Mouse (Mus musculus) CH12F3 (cell line): Measurements from ENCODE around the gene Smc6.

Experiments used
- in situ Hi-C: fragments of 300-500 bp; cut with MboI; formaldehyde crosslinking; loops from 2 replicates; pipeline ENCODE4 v1.14.3; 2020; ENCODE audit warnings: low sequenced_read_pairs

The Smc6 gene

GRCm38 (mm10) chr12:11279886-11280285 lies 14.2 kb downstream of the Smc6 start:
- in situ Hi-C loops: no loop called here

DNA sequence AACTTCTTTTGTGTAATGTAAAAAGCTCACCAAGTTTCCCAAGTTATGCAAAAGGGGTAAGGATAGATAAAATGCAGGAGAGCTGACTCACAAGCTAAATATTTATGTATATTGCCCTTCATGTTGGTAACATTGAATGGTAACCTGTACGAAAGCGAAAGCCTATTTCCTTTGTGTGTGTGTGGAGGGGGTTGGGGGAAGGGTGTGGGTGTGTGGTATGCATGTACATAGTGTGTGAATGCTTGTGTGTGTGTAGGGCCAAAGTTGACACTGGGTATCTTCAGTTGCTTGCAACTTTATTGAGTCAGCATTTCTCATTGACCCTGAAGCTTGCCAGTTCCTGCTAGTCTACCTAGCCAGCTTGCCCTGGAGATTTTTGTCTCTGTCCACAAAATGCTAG lies 15.9 kb downstream of the Smc6 start:
- in situ Hi-C loops: no loop called here

DNA sequence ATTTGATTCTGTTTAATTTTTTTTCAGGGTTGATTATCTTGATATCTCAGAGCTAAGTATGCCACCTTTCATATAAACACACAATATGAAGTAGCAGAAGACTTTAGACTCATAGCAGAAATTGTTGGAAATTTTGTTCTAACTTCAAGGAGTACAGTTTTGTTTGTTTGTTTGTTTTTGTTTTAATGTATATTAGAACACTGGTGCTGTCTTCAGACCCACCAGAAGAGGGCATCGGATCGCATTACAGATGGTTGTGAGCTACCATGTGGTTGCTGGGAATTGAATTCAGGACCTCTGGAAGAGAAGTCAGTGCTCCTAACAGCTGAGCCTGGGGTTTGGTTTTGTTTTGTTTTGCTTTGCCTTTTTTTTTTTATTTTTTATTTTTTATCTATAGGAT lies 20.7 kb downstream of the Smc6 start:
- in situ Hi-C loops: no loop called here

- in situ Hi-C loops: no loop called here
Measured at GRCm38 (mm10) chr12:11300858-11301257, 35.2 kb downstream of the Smc6 start.

DNA sequence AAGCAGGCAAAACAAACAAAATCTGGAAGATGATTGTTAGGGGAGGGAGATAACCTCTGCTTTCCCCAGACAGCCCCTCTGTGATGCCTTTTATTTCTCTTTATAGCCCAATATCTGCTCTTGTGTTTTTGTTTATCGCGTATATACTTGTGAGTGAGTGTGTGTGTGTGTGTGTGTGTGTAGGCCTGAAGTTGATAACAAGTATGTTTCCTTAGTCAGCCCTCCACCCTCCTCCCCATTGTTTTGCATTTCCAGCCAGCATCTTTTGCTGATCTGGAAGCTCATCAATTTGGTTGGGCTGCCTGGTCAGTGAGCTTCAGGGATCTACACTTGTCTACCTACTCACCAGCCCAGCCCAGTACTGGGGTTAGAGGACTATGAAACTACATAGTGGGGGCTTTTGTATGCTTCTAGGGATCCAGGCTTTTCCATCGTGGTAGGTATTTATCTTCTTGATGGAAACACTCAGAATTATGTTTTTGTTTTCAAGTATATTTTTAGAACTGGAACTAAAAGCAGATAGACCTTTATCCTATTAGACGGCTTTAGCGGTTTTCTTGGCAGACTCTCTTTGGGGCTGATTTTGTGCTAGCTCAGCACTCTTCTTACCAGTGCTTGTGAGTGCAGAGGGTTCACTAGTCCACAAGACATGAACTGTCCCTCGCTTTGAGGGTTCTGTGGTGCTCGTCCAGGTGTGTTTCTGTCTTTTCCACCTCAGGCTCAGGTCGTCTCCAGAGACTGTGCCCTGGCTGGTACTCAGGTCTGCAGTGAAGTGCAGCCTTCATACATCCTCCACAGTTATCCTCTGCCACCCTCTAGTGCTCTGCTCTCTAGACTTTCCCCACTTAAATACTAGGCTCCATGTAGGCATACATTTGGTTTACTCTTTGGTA lies 41.3 kb downstream of the Smc6 start:
- in situ Hi-C loops: no loop called here

- in situ Hi-C loops: no loop called here
Measured at GRCm38 (mm10) chr12:11311106-11311505, 45.4 kb downstream of the Smc6 start.

DNA sequence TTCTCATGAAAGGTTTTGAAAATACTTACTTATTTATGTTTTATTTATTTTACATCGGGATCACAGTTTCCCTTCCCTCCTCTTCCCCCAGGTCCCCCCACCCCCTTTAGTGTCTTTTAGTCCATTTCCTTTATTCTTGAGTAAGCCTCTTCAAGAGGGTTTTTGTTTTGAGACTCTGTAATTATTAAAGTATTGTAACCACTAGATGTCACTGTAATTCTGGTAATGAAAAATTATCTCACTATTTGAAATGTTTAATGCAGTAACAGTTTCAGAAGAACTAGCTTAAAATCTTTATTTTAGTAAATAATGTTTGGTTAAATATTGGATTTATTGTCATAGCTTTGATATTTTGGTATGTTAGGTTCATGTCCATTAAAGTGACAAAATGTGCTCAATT lies 48.2 kb downstream of the Smc6 start:
- in situ Hi-C loops: no loop called here

DNA sequence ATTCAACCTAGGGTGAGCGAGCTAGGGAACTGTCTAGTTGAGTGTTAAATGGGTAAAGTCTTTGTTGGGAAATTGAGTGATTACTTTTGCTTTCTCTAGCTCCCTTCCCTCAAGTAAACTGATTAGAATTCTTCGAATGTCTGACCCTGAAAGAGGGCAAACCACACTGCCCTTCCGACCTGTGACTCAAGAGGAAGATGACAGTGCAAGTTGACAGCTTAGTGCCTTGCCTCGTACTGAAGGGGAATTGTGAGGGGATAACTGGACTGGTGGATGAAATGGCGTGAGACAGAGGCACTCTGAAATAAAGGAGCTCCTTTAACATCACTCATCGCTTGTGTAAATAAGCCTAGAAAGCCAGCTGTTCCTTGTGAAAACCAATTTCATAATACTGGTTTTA lies 52.0 kb downstream of the Smc6 start:
- in situ Hi-C loops: no loop called here

- in situ Hi-C loops: no loop called here
Measured at GRCm38 (mm10) chr12:11324480-11324879, 58.8 kb downstream of the Smc6 start.

DNA sequence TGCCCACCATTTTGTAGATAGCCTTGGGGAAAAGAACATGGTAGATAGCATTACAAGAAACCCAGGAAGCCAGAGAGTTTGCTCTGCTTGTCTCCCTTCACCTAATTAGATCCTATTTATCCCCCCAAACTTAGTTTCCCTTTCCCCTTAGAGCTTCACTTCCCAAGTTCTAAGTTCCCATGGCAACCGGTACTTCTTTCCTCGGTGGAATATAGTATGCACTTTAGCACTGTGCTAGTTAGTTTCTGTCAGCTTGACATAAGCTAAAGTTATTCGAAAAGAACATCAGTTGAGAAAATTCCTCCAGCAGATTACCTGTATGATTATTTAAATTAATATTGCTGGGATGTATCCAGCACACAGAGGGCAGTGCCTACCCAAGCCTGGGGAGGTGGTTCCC lies 60.8 kb downstream of the Smc6 start:
- in situ Hi-C loops: no loop called here

DNA sequence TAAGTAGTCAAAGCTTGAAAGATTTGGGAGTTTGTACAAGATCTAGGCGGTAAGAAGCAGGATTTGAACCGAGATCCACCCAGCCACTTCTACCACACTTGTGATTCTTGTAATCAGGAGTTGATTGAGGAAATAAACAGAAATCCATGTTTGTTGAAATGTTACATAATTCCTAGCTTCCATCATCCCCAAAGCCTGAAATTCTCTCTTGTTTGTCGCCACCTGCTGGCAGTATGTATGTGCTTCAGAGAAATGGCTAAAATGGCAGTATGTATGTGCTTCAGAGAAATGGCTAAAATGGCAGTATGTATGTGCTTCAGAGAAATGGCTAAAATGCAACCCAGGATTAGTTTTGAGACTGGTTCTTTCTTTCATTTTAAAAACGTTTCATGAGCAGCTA lies 71.2 kb downstream of the Smc6 start:
- in situ Hi-C loops: loop anchor here (10.0 kb wide), 1 partner anchor 142 kb away; no protein-coding TSS in a partner anchor

GRCm38 (mm10) chr12:11338251-11338650 lies 72.6 kb downstream of the Smc6 start:
- in situ Hi-C loops: loop anchor here (10.0 kb wide), 1 partner anchor 143 kb away; no protein-coding TSS in a partner anchor

GRCm38 (mm10) chr12:11342020-11342600 lies 76.4 kb downstream of the Smc6 start:
- in situ Hi-C loops: no loop called here

GRCm38 (mm10) chr12:11345963-11346362 lies 80.3 kb downstream of the Smc6 start:
- in situ Hi-C loops: no loop called here

- in situ Hi-C loops: no loop called here
Measured at GRCm38 (mm10) chr12:11348423-11348822, 82.7 kb downstream of the Smc6 start.

- in situ Hi-C loops: loop anchor here (25.0 kb wide), 1 partner anchor 787 kb away; no protein-coding TSS in a partner anchor
Measured at GRCm38 (mm10) chr12:11349870-11350269, 84.2 kb downstream of the Smc6 start.

GRCm38 (mm10) chr12:11350895-11351294 lies 85.2 kb downstream of the Smc6 start:
- in situ Hi-C loops: loop anchor here (25.0 kb wide), 1 partner anchor 786 kb away; no protein-coding TSS in a partner anchor

- in situ Hi-C loops: loop anchor here (25.0 kb wide), 1 partner anchor 775 kb away; no protein-coding TSS in a partner anchor
Measured at GRCm38 (mm10) chr12:11362435-11362834, 96.7 kb downstream of the Smc6 start.

DNA sequence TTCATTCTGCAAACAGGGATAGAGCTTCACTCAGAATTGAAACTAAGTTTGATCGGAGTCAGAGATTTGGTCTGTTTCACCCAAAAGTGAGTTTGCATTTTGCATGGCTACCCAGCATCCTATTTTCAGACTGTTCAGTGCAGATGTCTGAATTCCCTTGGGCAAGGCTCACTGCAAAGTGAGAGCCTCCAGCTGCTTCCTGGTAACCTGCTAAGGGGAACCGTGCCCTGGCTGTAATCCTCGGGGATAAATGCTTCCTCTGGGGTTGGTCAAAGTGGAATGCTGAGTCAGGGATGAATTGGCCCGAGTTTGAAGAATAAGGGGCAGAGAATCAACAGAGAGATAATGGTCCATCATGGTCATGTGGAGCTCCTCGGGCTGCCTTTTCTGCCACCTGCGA lies 99.2 kb downstream of the Smc6 start:
- in situ Hi-C loops: loop anchor here (25.0 kb wide), 1 partner anchor 772 kb away; no protein-coding TSS in a partner anchor

GRCm38 (mm10) chr12:11367099-11367765 lies 101.5 kb downstream of the Smc6 start:
- in situ Hi-C loops: loop anchor here (25.0 kb wide), 1 partner anchor 770 kb away; no protein-coding TSS in a partner anchor
